Mouse (Mus musculus): ENCODE data around the gene Nbeal2.

Nbeal2 gene

GRCm38 (mm10) chr9:110676492-110676911, 22.5 kb upstream of the Nbeal2 start:
- DNase-seq (ENCODE audit: low read depth, low spot score) = no peak

- no peak for DNase-seq (ENCODE audit: low read depth, low spot score)
These were observed 19.3 kb upstream of the Nbeal2 start for GRCm38 (mm10) chr9:110673107-110673752.

GRCm38 (mm10) chr9:110672462-110673106, 18.6 kb upstream of the Nbeal2 start:
- DNase-seq (ENCODE audit: low read depth, low spot score) = no peak

GRCm38 (mm10) chr9:110669785-110670184, 15.8 kb upstream of the Nbeal2 start:
- DNase-seq (ENCODE audit: low read depth, low spot score) = no peak

- DNase-seq (ENCODE audit: low read depth, low spot score) = no peak
These were observed 14.8 kb upstream of the Nbeal2 start for GRCm38 (mm10) chr9:110668601-110669293.

- no peak for DNase-seq (ENCODE audit: low read depth, low spot score)
These were observed 13.4 kb upstream of the Nbeal2 start for GRCm38 (mm10) chr9:110667219-110667836.

GRCm38 (mm10) chr9:110666374-110666773, 12.4 kb upstream of the Nbeal2 start:
- no peak for DNase-seq (ENCODE audit: low read depth, low spot score)

GRCm38 (mm10) chr9:110665912-110666311, 12.0 kb upstream of the Nbeal2 start:
- DNase-seq (ENCODE audit: low read depth, low spot score) = no peak

GRCm38 (mm10) chr9:110662844-110663243, 8.9 kb upstream of the Nbeal2 start:
- DNase-seq (ENCODE audit: low read depth, low spot score) = no peak

- DNase-seq (ENCODE audit: low read depth, low spot score) = no peak
These were observed 7.1 kb upstream of the Nbeal2 start for GRCm38 (mm10) chr9:110660856-110661612.

GRCm38 (mm10) chr9:110660208-110660607, 6.2 kb upstream of the Nbeal2 start:
- no peak for DNase-seq (ENCODE audit: low read depth, low spot score)

GRCm38 (mm10) chr9:110659521-110659920, 5.6 kb upstream of the Nbeal2 start:
- no peak for DNase-seq (ENCODE audit: low read depth, low spot score)

- DNase-seq (ENCODE audit: low read depth, low spot score) = no peak
These were observed 3.6 kb upstream of the Nbeal2 start for GRCm38 (mm10) chr9:110657474-110658078.

- DNase-seq (ENCODE audit: low read depth, low spot score) = peak; percentile 94
These were observed 2.6 kb upstream of the Nbeal2 start, which contains the start of gene Ccdc12 for GRCm38 (mm10) chr9:110656249-110657221. Gene Ccdc12 (plus strand): TSS chr9:110656503.

- DNase-seq (ENCODE audit: low read depth, low spot score) = no peak
These were observed 1.7 kb upstream of the Nbeal2 start for GRCm38 (mm10) chr9:110655651-110656007.

GRCm38 (mm10) chr9:110654726-110655650, 1.0 kb upstream of the Nbeal2 start:
- DNase-seq (ENCODE audit: low read depth, low spot score) = no peak

- no peak for DNase-seq (ENCODE audit: low read depth, low spot score)
These were observed 852 bp downstream of the Nbeal2 start for GRCm38 (mm10) chr9:110652963-110653654.
